Mouse (Mus musculus) macrophage (primary cell): Measurements from ENCODE around the gene Gm28038. TPM values are rescaled to one million over a fixed set of nuclear protein-coding genes. Genes with fewer than 3 reads are reported as not detected.

Experiments
- H3K27ac ChIP-seq: fragments of 350-480 bp; formaldehyde crosslinking; 2 replicates; pipeline ENCODE4 v1.9.0; 2021
- H3K36me3 ChIP-seq: fragments of 350-480 bp; formaldehyde crosslinking; 2 replicates; pipeline ENCODE4 v1.9.0; 2021; ENCODE audit errors: inconsistent target
- H3K4me3 ChIP-seq: fragments of 350-480 bp; formaldehyde crosslinking; 2 replicates; pipeline ENCODE4 v1.9.0; 2021; ENCODE audit errors: inconsistent target
- H3K79me2 ChIP-seq: fragments of 350-480 bp; formaldehyde crosslinking; 2 replicates; pipeline ENCODE4 v1.9.0; 2021; ENCODE audit errors: inconsistent target
- WGBS: methylation state at CpG from one replicate; pipeline ENCODE4 v1.1.7; 2026; ENCODE audit warnings: inconsistent platforms; ENCODE audit not compliant: missing documents; 5-methylcytosine and 5-hydroxymethylcytosine counted together
- polyA plus RNA-seq: library from polyadenylated mRNA; stranded (reverse); fragments of 250-400 nt; gene quantifications from 3 replicates; pipeline ENCODE4 v1.2.4, GENCODE M21; 2018; ENCODE audit warnings: inconsistent platforms

Gm28038 gene
- polyA plus RNA-seq, 1 experiment from 2014 or later: 15.9 TPM

GRCm38 (mm10) chr2:30250166-30251128 lies 30.4 kb upstream of the Gm28038 start:
- H3K36me3 ChIP-seq: peaks cover 15% of the 10 kb centered on the region; the same call in 1 of the 2 replicates
- H3K4me3 ChIP-seq: no peak overlapping the region
- H3K79me2 ChIP-seq: peaks cover 66% of the 10 kb centered on the region; the same call in 1 of the 2 replicates
- WGBS: 88% methylated on average over 10 of the region's 10 CpGs
- H3K27ac ChIP-seq: no peak overlapping the region

GRCm38 (mm10) chr2:30251417-30252104 lies 29.3 kb upstream of the Gm28038 start:
- Histone ChIP-seq H3K4me3 (no peak overlapping the region), H3K27ac (no peak overlapping the region), H3K79me2 (peaks cover 56% of the 10 kb centered on the region; the same call in 1 of the 2 replicates), H3K36me3 (peaks cover 26% of the 10 kb centered on the region; the same call in 1 of the 2 replicates)
- 55% methylated on average over 5 of the region's 5 CpGs for WGBS

- 100% methylated on average over 3 of the region's 3 CpGs for WGBS
- Histone ChIP-seq H3K4me3 (no peak overlapping the region), H3K79me2 (peaks cover 55% of the 10 kb centered on the region; the same call in 1 of the 2 replicates), H3K36me3 (peaks cover 33% of the 10 kb centered on the region; the same call in 1 of the 2 replicates), H3K27ac (no peak overlapping the region)
Observed at GRCm38 (mm10) chr2:30252521-30252920, 28.3 kb upstream of the Gm28038 start.

GRCm38 (mm10) chr2:30253809-30254208 lies 27.0 kb upstream of the Gm28038 start:
- H3K79me2 ChIP-seq: peaks cover 55% of the 10 kb centered on the region; the same call in 1 of the 2 replicates
- no peak overlapping the region for H3K4me3 ChIP-seq
- 31% methylated on average over 5 of the region's 5 CpGs for WGBS
- H3K27ac ChIP-seq: no peak overlapping the region
- peaks cover 33% of the 10 kb centered on the region; the same call in 1 of the 2 replicates for H3K36me3 ChIP-seq

- peaks cover 57% of the 10 kb centered on the region; the same call in 1 of the 2 replicates for H3K79me2 ChIP-seq
- H3K27ac ChIP-seq: no peak overlapping the region
- WGBS: 96% methylated on average over 41 of the region's 42 CpGs
- H3K36me3 ChIP-seq: peaks cover 26% of the 10 kb centered on the region; the same call in 1 of the 2 replicates
- no peak overlapping the region for H3K4me3 ChIP-seq
Observed at GRCm38 (mm10) chr2:30255631-30256395, 25.0 kb upstream of the Gm28038 start.

- Histone ChIP-seq H3K36me3 (peaks cover 26% of the 10 kb centered on the region; the same call in 1 of the 2 replicates), H3K27ac (no peak overlapping the region), H3K79me2 (peaks cover 56% of the 10 kb centered on the region; the same call in 1 of the 2 replicates), H3K4me3 (no peak overlapping the region)
- 93% methylated on average over 29 of the region's 30 CpGs for WGBS
Observed at GRCm38 (mm10) chr2:30256616-30257350, 24.1 kb upstream of the Gm28038 start.

GRCm38 (mm10) chr2:30257699-30258460 lies 23.0 kb upstream of the Gm28038 start:
- Histone ChIP-seq H3K4me3 (no peak overlapping the region), H3K27ac (no peak overlapping the region), H3K36me3 (peaks cover 32% of the 10 kb centered on the region; the same call in 1 of the 2 replicates), H3K79me2 (peaks cover 46% of the 10 kb centered on the region; the same call in 1 of the 2 replicates)
- 35% methylated on average over 7 of the region's 7 CpGs for whole genome bisulfite sequencing

GRCm38 (mm10) chr2:30258600-30258999 lies 22.2 kb upstream of the Gm28038 start:
- peaks cover 38% of the 10 kb centered on the region; the same call in 1 of the 2 replicates for H3K36me3 ChIP-seq
- H3K79me2 ChIP-seq: peaks cover 42% of the 10 kb centered on the region; the same call in 1 of the 2 replicates
- no peak overlapping the region for H3K4me3 ChIP-seq
- peak overlapping the region; percentile 12; the same call in 1 of the 2 replicates for H3K27ac ChIP-seq
- WGBS: 47% methylated on average over 4 of the region's 4 CpGs

GRCm38 (mm10) chr2:30259131-30260064 lies 21.4 kb upstream of the Gm28038 start:
- WGBS: 92% methylated on average over 15 of the region's 15 CpGs
- H3K27ac ChIP-seq: peak overlapping the region; percentile 12; the same call in 1 of the 2 replicates
- peaks cover 46% of the 10 kb centered on the region; the same call in 1 of the 2 replicates for H3K36me3 ChIP-seq
- H3K4me3 ChIP-seq: no peak overlapping the region
- H3K79me2 ChIP-seq: peaks cover 42% of the 10 kb centered on the region; the same call in 1 of the 2 replicates

- peaks cover 42% of the 10 kb centered on the region; the same call in 1 of the 2 replicates for H3K79me2 ChIP-seq
- H3K36me3 ChIP-seq: peaks cover 31% of the 10 kb centered on the region; the same call in 1 of the 2 replicates
- WGBS: 94% methylated on average over 4 of the region's 4 CpGs
Observed at GRCm38 (mm10) chr2:30261064-30261736, 19.6 kb upstream of the Gm28038 start.

More at GRCm38 (mm10) chr2:30261064-30261736, 19.6 kb upstream of the Gm28038 start:
- Histone ChIP-seq H3K4me3 (no peak overlapping the region), H3K27ac (no peak overlapping the region)
